Mouse (Mus musculus) CH12.LX (cell line): Measurements from ENCODE around the gene Cnn2.

Experiments
- CHD1 ChIP-seq: IDR thresholded peaks from 2 replicates; pipeline ENCODE4 v1.6.1; 2012; ENCODE audit warnings: low read depth, low read length, improper control_type of control experiment, inconsistent platforms
- CTCF ChIP-seq, 2 experiments: IDR thresholded peaks in 1 of 2; conservative IDR thresholded peaks in 1 of 2; 2 replicates each; pipeline ENCODE4 v1.5.1; 2011 to 2012; ENCODE audit warnings: low read depth in 2 of 2, low read length in 2 of 2, improper control_type of control experiment in 1 of 2, inconsistent platforms in 1 of 2, mild to moderate bottlenecking in 1 of 2, moderate library complexity in 1 of 2
- EP300 ChIP-seq: IDR thresholded peaks from 2 replicates; pipeline ENCODE4 v1.6.1; 2011; ENCODE audit warnings: low read length, improper control_type of control experiment
- HCFC1 ChIP-seq: IDR thresholded peaks from 2 replicates; pipeline ENCODE4 v1.6.1; 2012; ENCODE audit warnings: low read depth, mild to moderate bottlenecking, inconsistent platforms, low read length, improper control_type of control experiment
- JUND ChIP-seq: conservative IDR thresholded peaks from 2 replicates; pipeline ENCODE4 v1.6.1; 2011; ENCODE audit warnings: low read depth, low read length, improper control_type of control experiment
- MAFK ChIP-seq: IDR thresholded peaks from 2 replicates; pipeline ENCODE4 v1.6.1; 2011; ENCODE audit warnings: low read length, improper control_type of control experiment; ENCODE audit not compliant: insufficient replicate concordance
- MAX ChIP-seq: IDR thresholded peaks from 2 replicates; pipeline ENCODE4 v1.6.1; 2011; ENCODE audit warnings: low read length, improper control_type of control experiment
- PAX5 ChIP-seq: IDR thresholded peaks from 2 replicates; pipeline ENCODE4 v1.6.1; 2012; ENCODE audit warnings: low read length, inconsistent platforms, mixed read lengths
- POLR2A ChIP-seq: IDR thresholded peaks from 2 replicates; pipeline ENCODE4 v1.6.1; 2011; ENCODE audit warnings: low read depth, mild to moderate bottlenecking, improper control_type of control experiment, low read length
- POLR2AphosphoS2 ChIP-seq: IDR thresholded peaks from 2 replicates; pipeline ENCODE4 v1.6.1; 2011; ENCODE audit warnings: low read depth, low read length, improper control_type of control experiment
- TCF12 ChIP-seq: IDR thresholded peaks from 2 replicates; pipeline ENCODE4 v1.6.1; 2014; ENCODE audit warnings: low read depth, mild to moderate bottlenecking, inconsistent platforms, low read length, improper control_type of control experiment
- ZC3H11A ChIP-seq: IDR thresholded peaks from 2 replicates; pipeline ENCODE4 v1.6.1; 2012; ENCODE audit warnings: low read depth, mild to moderate bottlenecking, inconsistent platforms, low read length, improper control_type of control experiment
- ZKSCAN1 ChIP-seq: IDR thresholded peaks from 2 replicates; pipeline ENCODE4 v1.6.1; 2012; ENCODE audit warnings: low read depth, inconsistent platforms, low read length, improper control_type of control experiment, borderline replicate concordance

- TF ChIP-seq PAX5: no peak
- no peak for TF ChIP-seq JUND
- TF ChIP-seq CTCF (conservative IDR thresholded peaks at IDR 0.05 in 1 of 2, IDR thresholded peaks at IDR 0.05 in 1 of 2; ENCODE audit: low read depth in 2 of 2, low read length in 2 of 2): peak in 1 of 2 experiments; percentile 71; a peak in 2 of 4 replicates
- no peak for TF ChIP-seq MAFK
- TF ChIP-seq EP300: no peak
- no peak for TF ChIP-seq POLR2A
- no peak for TF ChIP-seq ZKSCAN1
- no peak for TF ChIP-seq POLR2AphosphoS2
- no peak for TF ChIP-seq HCFC1
- TF ChIP-seq ZC3H11A: no peak
- no peak for TF ChIP-seq CHD1
- TF ChIP-seq TCF12: no peak
- no peak for TF ChIP-seq MAX
Observed at GRCm38 (mm10) chr10:80014484-80015290, 26.3 kb downstream of the Cnn2 start.
